Mouse (Mus musculus) urinary bladder, postnatal 25 days (tissue): Measurements from ENCODE around the gene Ctla4.
A peak's percentile ranks its signal among the peaks of the same experiment; 100 is the strongest.

Experiments used
- DNase-seq: peaks from one replicate; pipeline ENCODE4 v3.0.0; 2022; ENCODE audit warnings: low spot score

Ctla4 gene

DNA sequence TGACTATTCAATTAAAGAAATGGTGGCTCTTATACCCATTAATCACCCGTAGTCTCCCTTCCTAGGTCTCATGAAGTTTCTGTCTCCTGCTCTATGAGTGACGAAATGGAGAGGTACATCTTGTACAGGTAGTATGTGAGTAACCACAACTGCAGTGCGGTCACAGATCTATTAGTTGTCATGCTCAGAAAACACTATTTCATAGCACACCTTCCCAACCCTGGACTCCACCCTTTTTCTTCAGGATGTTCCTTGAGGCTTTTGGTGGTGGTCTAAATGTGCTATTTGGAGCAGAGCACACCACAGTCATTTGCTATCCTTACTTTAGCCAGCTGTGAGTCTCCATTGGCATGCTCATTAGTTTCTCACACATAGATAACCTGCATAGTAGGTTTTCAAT is 42.2 kb downstream of the Ctla4 start:
- no peak for DNase-seq

DNA sequence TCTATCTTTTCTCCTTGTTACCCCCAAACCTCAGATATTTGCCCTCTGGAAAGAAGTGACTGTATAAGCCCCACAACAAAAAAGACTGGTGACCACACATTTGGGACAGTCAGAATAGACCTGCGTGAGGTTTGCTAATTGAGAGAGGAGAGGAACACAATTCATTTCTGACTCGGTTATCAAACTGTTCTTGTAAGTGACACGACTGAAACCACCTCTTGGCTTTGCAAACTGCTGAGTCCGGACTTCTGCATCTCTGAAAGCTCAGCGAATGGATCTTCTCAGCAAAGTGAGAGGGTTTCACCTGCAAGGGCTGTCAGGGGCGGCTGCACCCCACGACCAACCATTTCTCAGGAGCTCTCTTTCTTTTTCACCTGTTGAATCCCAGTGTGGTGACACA is 43.6 kb downstream of the Ctla4 start:
- DNase-seq: no peak

DNA sequence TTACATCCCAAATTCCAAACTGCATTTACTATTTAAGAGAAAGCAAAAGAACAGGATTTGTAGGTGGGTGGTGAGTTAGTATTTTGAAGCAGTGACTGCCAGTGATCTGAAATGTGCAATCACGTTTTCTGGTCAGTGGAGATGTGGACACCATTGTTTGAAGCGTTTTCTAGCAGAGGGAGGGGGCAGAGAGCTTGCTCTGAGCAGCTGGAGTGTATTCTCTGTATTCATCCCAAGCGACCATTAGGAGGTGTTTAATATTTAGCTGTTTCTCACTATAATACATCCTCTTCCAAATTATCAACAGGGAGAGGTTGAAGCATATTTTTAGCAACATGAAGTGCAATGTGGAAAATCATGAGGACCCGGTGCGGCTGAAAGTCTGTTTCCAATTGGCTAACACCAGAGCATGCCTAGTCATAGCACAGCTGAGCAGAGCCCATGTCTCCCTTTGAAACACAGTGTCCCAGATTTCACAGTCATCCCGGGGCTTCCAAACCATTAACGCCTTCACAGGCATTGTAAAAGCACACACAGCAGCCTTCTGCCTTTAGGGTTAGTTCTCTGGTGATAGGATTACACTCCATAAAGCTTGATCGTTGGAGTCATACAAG is 49.3 kb downstream of the Ctla4 start:
- DNase-seq: no peak

DNA sequence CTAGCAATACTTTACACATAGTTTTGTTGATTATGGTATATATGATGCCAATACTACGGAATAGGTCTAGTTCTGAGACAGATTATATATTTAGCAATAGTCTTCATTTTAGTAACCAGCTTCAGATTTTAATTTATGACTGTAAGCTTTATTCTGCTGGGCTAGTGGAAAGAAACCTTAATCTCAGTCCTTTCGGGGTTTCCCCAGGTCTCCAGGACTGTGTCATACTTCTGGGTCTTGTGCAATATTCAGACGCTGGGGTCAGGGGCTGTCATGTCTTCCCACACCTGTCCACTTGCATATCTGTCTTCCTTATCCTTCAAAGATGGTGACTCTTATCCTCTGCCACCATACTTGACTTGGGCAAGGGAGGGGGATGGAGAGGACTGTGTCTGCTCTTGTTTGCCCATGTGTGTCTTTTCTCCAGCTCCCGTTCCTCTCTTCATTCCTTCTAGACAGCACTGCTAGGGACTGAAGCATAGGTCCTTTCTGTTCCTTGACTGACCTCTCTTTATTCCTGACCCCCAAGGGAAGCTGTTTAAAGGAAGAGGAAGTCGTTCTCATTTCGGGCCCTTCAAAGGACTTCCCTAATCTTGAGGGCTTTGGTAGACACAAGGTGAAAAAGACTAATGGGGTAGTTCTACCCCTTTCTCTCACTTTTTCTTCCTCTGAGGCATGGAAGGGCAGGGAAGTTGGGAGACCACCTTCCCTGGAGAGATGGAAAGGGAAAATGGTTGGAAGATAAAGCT is 50.3 kb downstream of the Ctla4 start:
- DNase-seq: no peak

DNA sequence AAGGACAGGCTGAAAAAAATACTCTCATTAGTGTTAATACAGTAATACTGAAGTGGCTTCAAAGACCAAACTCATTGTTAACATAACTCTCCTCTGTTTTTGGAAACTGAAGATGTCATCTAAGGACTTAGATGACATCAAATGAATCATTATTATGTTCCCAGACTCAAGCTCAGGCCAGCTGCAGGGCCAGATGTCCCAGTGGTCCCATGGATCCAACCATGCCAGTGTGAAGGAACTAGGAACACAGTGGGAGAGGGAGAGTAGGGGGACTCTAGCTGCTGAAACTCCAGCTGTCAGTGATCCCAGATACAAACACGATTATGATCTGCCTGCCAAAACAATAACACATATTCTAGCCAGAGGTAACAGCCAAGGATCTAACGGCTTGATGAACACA is 51.5 kb downstream of the Ctla4 start:
- DNase-seq: no peak

DNA sequence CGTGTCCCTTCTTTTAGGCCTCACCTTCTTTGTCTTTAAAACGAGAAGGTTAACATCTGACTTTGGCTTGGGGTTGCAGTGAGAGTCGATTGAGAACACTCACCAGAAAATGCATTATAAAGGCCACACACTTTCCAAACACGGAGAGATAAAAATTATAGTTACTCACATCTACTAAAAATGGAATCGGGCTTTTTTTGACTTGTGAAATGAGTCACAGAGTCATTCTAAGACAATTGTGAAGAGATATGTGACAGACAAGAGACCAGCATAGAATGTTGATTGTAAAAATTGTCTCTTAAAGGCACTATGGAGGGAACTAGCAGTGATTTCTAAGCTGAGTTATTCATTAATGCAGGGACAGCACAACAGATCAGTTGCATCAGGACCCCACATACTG is 52.2 kb downstream of the Ctla4 start:
- DNase-seq: no peak

DNA sequence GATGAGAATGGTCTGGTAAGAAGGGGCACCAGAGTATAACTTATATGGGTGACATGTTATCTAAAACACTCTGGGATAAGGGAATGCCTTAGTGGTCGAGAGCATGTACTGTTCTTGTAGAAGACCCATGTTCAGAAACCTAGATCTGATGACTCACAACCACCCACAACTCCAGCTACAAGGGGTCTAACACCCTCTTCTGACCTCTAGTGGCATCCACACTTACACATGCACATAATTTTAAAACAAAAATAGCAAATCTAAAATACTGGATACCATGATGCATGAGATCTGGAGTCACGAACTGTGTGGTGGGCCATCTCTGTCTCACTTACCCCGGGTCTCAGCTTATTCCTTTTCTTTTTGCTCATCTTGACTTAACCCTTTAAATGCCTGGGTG is 53.2 kb downstream of the Ctla4 start:
- DNase-seq: no peak

DNA sequence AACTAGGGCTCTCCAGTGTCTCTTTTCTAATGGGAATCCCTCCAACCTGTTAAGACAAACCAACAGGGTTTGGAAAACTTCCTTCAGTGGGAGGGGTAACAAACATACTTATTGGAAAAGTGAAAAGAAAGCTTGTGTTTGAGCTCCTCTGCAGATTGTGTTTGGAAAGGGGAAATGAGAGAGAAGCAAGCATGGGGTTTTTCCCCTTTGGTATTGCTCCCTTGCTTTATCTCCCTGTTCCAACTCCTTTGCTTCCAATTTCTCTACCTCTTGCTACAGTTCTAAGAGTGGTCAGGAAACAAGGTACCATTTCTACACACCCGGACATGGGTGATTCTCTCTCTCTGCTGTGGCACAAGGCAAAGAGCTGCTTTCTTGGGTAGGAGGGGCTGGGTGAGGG is 53.8 kb downstream of the Ctla4 start:
- DNase-seq: no peak

DNA sequence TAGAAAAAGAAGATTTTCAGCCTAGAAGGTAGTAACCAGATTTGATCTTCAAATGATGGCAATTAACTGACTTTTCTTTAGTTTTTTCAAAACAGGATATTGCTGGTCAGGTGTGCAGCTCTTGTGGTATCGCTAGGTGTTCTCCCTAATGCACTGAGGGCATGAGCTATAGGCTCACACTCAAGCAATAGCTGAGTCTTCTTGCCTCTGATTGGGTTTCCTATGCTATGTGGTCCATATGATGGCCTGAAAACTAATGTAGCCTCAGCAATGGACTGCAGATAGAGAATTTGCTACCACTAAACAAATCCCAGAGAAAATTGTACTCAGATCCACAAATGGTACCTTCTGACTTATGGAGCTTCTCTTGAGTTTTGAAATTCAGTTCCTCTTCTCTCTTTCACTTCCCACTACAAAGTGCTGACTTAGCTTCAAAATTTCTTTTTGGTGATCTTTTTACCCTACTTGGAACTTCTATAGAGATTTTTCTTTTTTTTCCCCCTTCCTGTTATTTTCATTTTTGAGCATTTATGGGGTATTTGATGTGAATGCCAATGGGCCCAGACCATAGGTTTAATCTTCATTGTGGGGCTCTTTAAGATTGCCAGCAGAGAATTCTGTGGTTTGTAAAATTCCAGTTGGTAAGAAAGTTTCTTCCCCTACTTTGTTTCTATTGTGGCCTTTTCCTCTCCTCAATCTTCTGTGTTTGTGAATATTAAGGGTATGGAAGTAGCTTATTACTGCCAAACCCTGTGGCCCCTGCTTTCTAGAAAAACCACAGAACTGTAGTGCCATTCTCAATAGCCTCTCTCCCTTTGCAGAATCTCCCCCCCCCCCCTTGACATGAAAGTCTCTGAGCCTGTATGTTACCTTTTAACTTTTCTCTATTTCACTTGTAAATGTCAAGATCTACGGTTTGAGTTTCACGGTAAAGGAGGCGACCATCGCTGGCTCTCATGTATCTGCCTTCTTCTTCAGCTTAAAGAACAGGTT is 54.6 kb downstream of the Ctla4 start:
- no peak for DNase-seq

DNA sequence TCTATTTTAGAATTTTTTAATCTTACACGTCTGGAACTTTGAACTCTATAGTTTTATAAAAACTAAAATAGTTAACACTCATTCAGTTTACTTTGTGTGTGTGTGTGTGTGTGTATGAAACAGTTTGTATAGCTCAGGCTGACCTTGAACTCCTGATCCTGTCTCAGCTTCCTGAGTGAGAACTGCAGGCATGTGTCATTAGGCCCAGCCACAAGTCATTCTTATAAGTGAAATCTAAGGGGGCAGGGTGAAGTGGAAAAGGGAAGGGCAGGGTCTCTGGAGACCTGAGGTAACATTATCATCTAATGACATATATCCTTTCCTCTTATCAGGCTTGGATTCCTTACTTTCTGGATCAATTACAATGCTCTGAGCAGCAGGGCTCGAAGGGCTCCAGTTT is 56.1 kb downstream of the Ctla4 start:
- DNase-seq: no peak

DNA sequence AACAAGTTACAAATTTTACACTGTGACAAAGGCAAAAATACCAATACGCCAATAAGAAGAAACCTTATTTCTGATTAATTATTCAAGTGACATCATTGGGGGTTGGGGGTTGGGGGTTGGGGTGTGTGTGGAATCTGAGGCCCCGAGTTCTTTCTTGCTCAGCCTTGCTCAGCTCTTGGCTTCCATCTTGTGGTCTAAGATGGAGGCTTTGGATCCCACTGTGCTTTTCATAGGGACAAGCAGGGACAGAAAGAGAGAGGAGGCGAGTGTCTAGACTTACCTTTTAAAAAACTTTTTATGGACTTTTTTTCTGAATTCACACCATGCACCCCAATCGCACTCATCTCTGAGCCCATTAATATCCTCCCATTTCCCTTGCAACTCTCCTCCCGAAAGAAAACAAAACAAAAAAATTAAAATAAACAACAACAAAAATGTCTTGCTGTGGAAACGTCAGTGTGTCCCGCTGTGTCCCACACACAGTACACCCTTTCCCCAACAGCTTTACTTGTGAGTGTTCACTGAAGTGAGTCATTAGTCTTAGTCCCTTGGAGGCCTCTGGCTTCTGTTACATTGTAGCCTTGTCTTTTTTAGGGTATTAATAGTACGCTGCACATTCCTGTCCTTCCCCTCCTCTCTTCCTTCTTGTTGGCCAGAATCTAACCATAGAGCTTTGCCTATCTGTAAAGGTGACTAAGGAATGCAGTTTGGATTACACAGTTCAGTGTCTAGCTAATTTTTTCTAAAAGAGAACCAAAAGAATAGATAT is 59.0 kb downstream of the Ctla4 start:
- no peak for DNase-seq

DNA sequence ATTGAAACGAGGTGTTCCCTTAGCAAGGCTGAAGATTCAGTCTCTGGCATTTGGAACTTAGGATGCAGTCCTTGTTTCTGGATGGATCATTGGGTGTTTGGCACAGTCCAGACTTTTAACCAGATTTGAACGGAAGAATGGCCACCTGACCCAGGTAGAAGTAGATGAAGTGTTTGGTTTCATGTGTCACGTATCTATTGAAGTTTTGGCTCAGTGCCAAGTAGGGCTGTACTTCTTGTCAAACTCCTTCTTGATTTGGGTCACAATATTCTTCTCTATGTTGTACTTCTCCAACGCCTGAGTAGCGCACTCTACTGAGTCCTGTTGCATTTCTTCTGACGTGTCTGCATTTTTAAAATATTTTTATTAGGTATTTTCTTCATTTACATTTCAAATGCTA is 61.3 kb downstream of the Ctla4 start:
- DNase-seq: no peak

DNA sequence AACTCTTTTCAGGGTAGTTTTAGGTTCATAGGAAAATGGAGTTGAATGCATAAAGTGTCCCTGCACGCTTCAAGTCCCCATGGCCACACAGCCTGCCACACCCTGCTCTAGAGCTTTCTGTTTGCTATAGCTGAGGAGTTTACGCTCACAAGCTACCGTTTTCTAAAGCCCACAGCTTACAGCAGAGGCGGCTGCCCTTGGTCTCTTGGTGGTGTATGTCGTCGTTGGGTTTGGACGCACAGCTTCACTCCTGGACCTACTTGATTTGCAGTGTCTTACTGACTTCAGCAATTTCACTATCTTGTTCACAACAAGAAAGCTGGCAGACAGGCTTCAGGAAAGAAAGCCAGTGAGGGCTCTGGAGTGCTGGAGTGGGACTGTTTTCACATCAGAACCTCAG is 66.2 kb downstream of the Ctla4 start:
- DNase-seq: no peak

DNA sequence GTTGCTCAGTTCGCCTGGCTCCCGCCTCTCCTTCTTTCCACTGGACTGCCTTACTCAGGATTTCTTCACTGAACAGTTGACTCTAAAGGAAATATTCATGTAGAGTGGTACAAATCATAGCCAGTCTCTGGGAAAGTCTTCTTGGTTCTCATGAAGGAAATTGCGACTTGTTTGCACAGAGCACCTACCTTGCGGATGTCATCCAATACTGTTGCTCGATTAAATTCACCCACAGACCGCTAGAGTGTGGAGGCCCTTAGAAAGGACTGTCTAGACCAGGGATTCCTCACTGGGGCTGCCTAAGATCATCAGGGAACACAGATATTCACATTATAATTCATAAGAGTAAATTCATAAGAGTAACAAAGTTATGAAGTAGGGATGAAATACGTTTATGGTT is 66.9 kb downstream of the Ctla4 start:
- DNase-seq: no peak

DNA sequence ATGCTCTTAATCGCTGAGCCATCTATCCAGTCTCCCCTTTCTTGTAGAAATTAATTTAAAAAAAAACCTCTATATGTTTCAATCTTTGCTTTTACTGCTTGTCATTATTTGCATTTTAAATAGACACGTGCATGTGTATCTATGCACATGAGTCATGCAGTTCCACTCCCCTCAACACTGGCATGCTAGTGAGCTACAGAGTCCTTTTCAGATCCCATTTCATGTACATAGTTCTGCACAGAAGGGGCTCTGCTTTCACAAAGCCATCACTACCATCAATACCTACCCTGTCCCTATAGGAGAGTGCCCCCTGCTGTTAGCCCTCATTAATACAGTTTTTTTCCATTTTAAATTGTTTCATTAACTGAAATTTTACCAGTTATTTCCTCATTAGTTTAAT is 68.0 kb downstream of the Ctla4 start:
- DNase-seq: peak; percentile 16

DNA sequence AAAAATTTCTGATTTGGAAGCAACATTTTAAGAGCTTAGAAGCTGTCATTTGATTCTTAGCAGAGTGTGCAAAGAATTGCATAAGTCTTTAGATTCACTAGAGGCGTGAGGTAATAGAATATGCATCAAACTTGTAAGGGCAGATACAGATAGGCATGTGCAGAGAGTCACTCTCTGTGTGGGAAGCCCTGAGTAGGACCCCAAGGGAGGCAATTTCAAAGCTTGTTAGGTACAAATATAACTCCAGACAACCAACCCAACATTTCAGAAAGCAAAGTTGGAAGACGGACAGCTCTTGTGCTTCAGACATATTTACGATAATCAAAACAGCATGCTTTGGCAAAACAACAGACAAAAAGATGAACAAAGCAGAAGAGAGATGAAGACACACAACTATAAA is 68.4 kb downstream of the Ctla4 start:
- no peak for DNase-seq

DNA sequence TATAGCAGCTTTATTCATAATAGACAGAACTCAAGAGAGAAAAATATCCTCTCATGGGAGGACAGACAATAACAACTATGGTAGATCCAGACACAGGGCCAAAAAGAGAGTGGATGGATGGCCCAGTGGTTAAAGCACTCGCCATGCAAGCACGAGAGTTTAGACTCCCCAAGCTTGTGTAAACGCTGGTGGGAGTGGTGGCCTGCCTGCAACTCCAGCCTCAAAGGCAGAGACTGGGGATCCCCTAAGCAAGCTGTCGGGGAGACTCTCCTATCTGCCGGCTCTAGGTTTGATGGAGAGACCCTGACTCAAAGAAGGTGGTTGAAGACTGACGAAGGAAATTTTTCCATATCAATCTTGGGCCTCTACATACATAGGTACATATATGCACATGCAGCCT is 69.4 kb downstream of the Ctla4 start:
- DNase-seq: no peak

DNA sequence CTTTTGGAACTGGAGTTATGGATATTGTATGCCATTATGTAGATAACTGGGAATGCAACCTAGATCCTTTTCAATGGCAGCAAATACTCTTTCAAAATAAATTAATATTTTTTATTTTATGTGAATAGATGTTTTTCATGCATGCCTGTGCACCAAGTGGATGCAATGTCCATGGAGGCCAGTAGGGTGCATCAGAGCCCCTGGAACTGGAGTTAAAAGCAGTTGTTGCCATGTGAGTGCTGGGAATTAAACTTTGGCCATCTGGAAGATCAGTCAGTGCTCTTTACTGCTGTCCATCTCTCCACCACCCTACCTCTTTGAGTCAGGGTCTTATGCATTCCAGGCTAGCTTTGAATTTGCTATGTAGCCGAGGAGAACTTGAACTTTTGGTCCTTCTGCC is 71.5 kb downstream of the Ctla4 start:
- DNase-seq: no peak

DNA sequence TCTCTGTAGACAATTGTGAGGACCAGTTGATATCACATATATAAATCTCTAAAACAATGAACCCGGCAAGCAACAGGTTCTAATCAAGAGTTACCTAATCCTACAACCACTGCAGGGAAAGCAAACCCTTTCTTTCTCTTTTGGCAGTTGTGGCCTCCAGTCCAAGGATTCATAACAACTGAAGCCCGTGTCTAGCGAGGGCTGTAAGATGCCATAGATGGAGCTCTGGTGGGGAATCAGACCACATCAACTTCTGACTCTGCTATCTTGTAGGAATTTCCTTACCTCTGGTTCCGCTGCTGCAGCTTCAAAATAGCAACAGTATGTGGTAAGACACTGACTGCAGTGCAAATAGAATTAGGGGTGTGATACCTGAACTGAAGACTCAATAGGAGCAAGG is 72.4 kb downstream of the Ctla4 start:
- no peak for DNase-seq

DNA sequence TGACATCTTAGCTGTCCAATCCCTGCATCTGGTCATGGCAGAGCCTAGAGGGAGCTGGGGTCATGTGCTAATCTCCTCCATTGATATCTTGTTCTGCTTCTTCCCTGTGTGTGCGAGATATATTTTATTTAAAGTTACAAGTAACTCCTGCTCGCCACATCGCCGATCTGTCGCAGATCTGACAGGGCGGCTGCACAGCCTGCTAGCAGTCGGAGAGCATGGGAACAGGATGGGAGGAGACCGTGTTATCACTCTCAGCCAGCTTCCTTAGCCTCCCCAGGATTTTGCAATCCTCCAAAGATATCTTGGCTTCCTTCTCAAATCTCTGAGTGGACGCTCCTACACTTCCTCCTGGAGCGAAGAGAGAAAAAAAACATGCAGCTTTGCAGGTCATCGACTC is 73.7 kb downstream of the Ctla4 start:
- no peak for DNase-seq

DNA sequence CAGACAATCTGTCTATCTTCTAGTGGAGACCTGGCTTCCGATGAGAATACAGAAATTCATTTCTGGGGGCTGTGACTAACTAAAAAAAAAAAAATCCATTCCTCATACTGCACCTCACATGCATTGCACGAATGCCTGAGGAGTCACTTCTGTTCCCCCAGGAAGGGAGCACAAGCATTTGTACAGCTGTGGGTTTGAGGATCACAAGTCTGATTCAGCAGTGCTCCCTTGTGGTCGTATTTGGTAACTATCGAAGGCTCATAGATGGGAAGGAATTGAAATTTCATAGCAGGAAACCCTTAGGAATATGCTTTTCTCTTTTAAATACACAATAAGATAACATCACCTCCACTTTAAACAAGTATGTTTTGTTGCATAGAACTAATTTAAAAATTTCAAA is 74.3 kb downstream of the Ctla4 start:
- peak; percentile 52 for DNase-seq

DNA sequence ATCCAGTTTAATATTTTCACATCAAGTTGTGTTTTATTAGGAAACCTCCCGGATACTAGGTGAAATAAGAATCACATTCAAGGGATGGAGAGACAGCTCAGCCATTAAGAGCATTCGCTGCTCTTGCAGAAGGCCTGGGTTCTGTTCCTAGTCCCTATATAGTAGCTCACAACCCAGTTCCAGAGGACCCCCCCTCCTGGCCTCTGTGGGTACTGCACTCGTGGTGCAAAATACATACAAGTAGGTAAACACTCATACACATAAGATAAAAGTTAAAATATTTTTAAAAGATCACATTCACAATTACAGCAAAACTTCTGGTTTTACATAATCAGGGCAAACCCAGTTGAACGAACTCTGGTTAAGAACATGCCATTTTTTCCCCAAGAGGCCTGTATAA is 75.3 kb downstream of the Ctla4 start:
- no peak for DNase-seq
